Mouse (Mus musculus): ENCODE data around the gene 1700123O20Rik.

1700123O20Rik gene

GRCm38 (mm10) chr14:54678657-54679304 lies 7.2 kb upstream of the 1700123O20Rik start:
- no peak for DNase-seq

- DNase-seq = no peak
Observed at GRCm38 (mm10) chr14:54682396-54682795, 3.6 kb upstream of the 1700123O20Rik start.

GRCm38 (mm10) chr14:54685471-54685870 lies 545 bp upstream of the 1700123O20Rik start:
- no peak for DNase-seq

GRCm38 (mm10) chr14:54686522-54687143 lies 617 bp downstream of the 1700123O20Rik start, which contains the start of gene Acin1:
Gene Acin1, minus strand, starts transcription at chr14:54686931.
- peak; percentile 100 for DNase-seq

- no peak for DNase-seq
Observed at GRCm38 (mm10) chr14:54687251-54687650, 1.2 kb downstream of the 1700123O20Rik start.

GRCm38 (mm10) chr14:54695042-54695441 lies 9.0 kb downstream of the 1700123O20Rik start:
- DNase-seq = no peak

GRCm38 (mm10) chr14:54696752-54697151 lies 10.7 kb downstream of the 1700123O20Rik start:
- no peak for DNase-seq

- no peak for DNase-seq
Observed at GRCm38 (mm10) chr14:54698733-54699132, 12.7 kb downstream of the 1700123O20Rik start, which contains the start of gene Gm29776. Gene Gm29776, minus strand, starts transcription at chr14:54698833.

GRCm38 (mm10) chr14:54699586-54699985 lies 13.6 kb downstream of the 1700123O20Rik start:
- DNase-seq = no peak

GRCm38 (mm10) chr14:54701298-54701697 lies 15.3 kb downstream of the 1700123O20Rik start:
- DNase-seq = peak; percentile 96

- DNase-seq = no peak
Observed at GRCm38 (mm10) chr14:54703207-54703606, 17.2 kb downstream of the 1700123O20Rik start.

- DNase-seq = no peak
Observed at GRCm38 (mm10) chr14:54705844-54706243, 19.8 kb downstream of the 1700123O20Rik start.

GRCm38 (mm10) chr14:54706589-54707320 lies 20.7 kb downstream of the 1700123O20Rik start:
- DNase-seq = no peak

- no peak for DNase-seq
Observed at GRCm38 (mm10) chr14:54709054-54709453, 23.0 kb downstream of the 1700123O20Rik start.

GRCm38 (mm10) chr14:54712074-54712473 lies 26.1 kb downstream of the 1700123O20Rik start, which contains the start of gene Cebpe:
Gene Cebpe, minus strand, starts transcription at chr14:54712174.
- DNase-seq = no peak

GRCm38 (mm10) chr14:54712861-54713260 lies 26.8 kb downstream of the 1700123O20Rik start:
- DNase-seq = peak; percentile 95

GRCm38 (mm10) chr14:54714121-54714520 lies 28.1 kb downstream of the 1700123O20Rik start:
- peak; percentile 95 for DNase-seq

GRCm38 (mm10) chr14:54714617-54715081 lies 28.6 kb downstream of the 1700123O20Rik start:
- peak; percentile 87 for DNase-seq

- no peak for DNase-seq
Observed at GRCm38 (mm10) chr14:54715402-54715801, 29.4 kb downstream of the 1700123O20Rik start.

- DNase-seq = no peak
Observed at GRCm38 (mm10) chr14:54720041-54720440, 34.0 kb downstream of the 1700123O20Rik start.

GRCm38 (mm10) chr14:54720654-54721350 lies 34.8 kb downstream of the 1700123O20Rik start:
- DNase-seq = no peak

GRCm38 (mm10) chr14:54721711-54722110 lies 35.7 kb downstream of the 1700123O20Rik start:
- DNase-seq = no peak

GRCm38 (mm10) chr14:54724049-54724448 lies 38.0 kb downstream of the 1700123O20Rik start:
- no peak for DNase-seq

Data from heart, adult 11 months (tissue).